Mouse (Mus musculus): ENCODE results near the gene Gjc2. TPM values are rescaled to one million over a fixed set of nuclear protein-coding genes. Genes with fewer than 3 reads are reported as not detected.
A peak's percentile ranks its signal among the peaks of the same experiment; 100 is the strongest.

Gjc2 gene
- total RNA-seq, 2 experiments from 2014 or later: 0.55 TPM; not detected in 1

DNA sequence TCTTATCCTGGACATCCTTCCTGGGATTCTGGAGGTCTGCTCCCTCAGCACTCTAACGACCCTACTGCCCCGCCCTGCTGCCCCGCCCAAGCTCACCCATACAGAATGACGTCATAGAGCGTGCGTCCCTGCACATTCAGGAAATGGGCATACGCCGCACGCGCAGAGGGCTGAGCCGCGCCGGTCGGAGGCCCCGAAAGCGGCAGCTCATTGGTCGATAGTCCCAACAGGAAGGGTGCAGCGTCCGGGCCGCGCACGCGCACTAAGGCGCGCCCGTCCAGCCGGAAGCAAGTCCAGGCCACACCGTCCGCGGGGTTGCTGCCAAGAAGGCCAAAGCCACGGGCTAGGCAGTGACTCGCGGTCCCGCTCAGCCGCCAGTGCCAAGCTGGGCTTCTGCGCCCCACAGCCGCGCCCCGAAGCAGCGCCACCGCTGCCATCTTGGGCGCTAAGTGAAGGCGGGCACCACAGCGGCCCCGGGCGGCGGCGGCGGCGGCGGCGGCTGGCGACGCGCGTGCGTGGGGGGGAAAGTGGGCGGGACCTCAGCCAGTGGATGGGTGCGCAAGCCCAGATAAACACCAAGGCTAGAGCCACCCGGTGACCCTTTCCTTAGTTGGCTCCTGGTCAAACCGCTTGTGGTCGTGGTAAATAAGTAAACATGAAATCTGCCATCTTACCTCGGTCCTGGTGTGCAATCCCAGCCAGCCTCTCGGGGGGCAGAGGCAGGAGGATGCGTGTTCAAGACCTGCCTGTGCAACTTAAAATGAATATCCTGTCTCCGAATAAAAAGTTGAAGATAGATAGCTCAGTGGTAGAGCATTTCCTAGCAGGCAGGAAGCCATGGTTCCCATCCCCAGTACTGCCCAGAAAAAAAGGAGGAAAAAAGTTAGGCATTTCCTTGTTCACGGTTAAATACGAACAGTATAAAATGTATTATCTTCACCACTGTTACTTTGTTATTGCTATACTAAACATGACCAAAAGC, 19.5 kb downstream of the Gjc2 start, which contains the start of gene Iba57:
Gene Iba57 (minus strand): TSS at position 485 of the 982 bp plus-strand sequence.
- peak; percentile 82 for ATAC-seq (replicated peaks; ENCODE audit: low FRiP score, low TSS enrichment, poor library complexity, severe bottlenecking)

GRCm38 (mm10) chr11:59162443-59163254, 20.4 kb downstream of the Gjc2 start:
- ATAC-seq (replicated peaks; ENCODE audit: low FRiP score, low TSS enrichment, poor library complexity, severe bottlenecking): no peak

- no peak for ATAC-seq (replicated peaks; ENCODE audit: low FRiP score, low TSS enrichment, poor library complexity, severe bottlenecking)
These were observed 21.6 kb downstream of the Gjc2 start for GRCm38 (mm10) chr11:59161398-59161797.

GRCm38 (mm10) chr11:59159558-59159957, 23.5 kb downstream of the Gjc2 start:
- no peak for ATAC-seq (replicated peaks; ENCODE audit: low FRiP score, low TSS enrichment, poor library complexity, severe bottlenecking)

DNA sequence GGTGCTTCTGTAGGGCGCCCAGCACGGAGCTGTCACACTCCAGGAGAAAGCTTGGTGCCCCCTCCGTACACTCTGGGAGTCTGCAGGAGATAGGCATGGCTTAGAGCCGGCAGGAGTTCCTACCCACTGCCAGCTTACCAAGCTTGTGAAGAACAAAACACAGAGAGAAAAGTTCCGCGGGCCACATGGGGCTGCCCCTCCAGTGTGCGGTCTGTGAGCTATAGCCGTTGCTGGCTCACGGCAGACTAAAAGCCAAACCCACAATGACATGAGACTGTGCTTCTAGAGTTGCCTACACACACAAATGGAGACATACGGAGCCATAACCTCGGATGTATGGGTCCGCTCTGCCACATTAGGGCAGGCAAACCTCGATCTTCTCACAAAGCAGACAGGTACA, 23.9 kb downstream of the Gjc2 start:
- ATAC-seq (replicated peaks; ENCODE audit: low FRiP score, low TSS enrichment, poor library complexity, severe bottlenecking): no peak

DNA sequence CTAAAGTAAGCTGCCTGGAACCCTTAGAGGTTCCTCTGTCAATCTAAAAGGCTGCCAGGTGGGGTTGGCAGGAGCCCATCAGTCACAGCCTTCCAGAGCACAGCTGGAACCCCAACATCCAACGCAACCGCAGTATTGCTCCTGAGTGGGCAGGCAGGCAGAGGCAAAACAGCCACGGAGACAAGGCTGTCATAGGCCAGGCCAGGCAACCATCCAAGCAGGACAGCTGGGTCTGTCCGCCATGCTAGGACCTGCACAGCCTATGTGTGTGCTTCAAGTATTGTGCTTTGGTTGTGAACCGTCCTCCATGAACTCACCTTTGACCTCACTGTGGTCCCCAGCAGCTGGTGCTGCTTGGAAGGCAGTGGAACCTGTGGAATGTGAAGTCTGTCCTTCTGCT, 27.1 kb downstream of the Gjc2 start:
- no peak for ATAC-seq (replicated peaks; ENCODE audit: low FRiP score, low TSS enrichment, poor library complexity, severe bottlenecking)

DNA sequence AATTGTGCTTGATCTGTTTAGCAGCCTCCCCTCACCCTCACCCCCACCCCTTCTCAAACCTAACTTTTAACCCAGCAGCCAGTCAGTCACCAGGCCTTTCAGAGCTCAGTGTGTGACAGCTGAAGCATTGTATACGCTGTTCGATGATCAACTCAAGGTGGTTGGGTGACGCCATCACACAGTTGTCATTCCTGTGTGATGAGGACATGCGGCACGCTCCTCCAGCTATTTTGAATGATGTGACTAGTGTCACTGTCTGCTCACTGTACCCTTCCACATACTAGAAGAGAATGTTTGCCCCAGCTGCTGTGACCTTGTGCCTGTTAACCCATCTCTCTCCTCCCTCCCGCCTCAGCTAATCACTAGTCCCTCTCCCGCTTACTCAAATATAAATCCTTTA, 28.8 kb downstream of the Gjc2 start:
- no peak for ATAC-seq (replicated peaks; ENCODE audit: low FRiP score, low TSS enrichment, poor library complexity, severe bottlenecking)

GRCm38 (mm10) chr11:59151729-59152128, 31.3 kb downstream of the Gjc2 start:
- ATAC-seq (replicated peaks; ENCODE audit: low FRiP score, low TSS enrichment, poor library complexity, severe bottlenecking): 0 out of 2 replicates have a peak, but pooled peaks have one; percentile 65

- no peak for ATAC-seq (replicated peaks; ENCODE audit: low FRiP score, low TSS enrichment, poor library complexity, severe bottlenecking)
These were observed 33.7 kb downstream of the Gjc2 start for GRCm38 (mm10) chr11:59149302-59149701.

GRCm38 (mm10) chr11:59142962-59143361, 40.1 kb downstream of the Gjc2 start:
- no peak for ATAC-seq (replicated peaks; ENCODE audit: low FRiP score, low TSS enrichment, poor library complexity, severe bottlenecking)

- ATAC-seq (replicated peaks; ENCODE audit: low FRiP score, low TSS enrichment, poor library complexity, severe bottlenecking): no peak
These were observed 41.1 kb downstream of the Gjc2 start for GRCm38 (mm10) chr11:59141772-59142370.

- no peak for ATAC-seq (replicated peaks; ENCODE audit: low FRiP score, low TSS enrichment, poor library complexity, severe bottlenecking)
These were observed 44.2 kb downstream of the Gjc2 start for GRCm38 (mm10) chr11:59138537-59139486.

DNA sequence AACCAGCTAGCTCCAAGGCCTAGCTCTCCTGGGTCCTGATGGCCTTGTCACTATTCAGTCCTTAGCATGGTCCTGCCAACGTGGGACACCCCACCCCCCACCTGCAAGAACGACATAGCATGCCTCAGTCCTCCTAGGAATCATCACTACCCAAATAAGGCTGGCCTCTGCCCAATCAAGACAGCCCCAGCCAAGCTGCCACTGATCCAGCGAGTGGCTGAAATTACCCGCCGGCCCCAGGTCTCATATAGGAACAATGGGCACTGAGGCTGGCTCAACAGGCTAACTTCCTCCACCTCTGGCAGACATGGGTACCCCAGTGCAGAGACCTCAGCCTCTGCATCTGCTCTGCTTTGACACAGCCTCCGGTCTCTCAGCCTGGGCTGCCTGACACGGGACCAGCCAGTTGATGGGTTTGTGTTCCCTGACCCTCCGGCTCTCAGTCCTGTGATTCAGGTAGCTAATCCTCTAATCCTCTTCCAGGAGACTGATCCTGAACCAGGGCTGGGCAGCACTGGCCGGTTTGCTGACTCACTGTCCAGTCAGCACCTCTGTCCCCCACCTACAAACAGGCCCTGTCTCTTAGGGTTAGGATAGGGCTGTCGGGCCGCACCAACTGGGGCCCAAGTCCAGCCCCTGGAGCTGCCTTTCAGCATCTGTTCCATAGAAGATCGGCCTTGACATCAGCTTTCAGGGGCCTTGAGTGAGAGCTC, 45.9 kb downstream of the Gjc2 start:
- no peak for ATAC-seq (replicated peaks; ENCODE audit: low FRiP score, low TSS enrichment, poor library complexity, severe bottlenecking)

GRCm38 (mm10) chr11:59135904-59136452, 47.0 kb downstream of the Gjc2 start, which contains the start of gene Obscn:
Gene Obscn, minus strand, starts transcription at chr11:59136402.
- ATAC-seq (replicated peaks; ENCODE audit: low FRiP score, low TSS enrichment, poor library complexity, severe bottlenecking): no peak

DNA sequence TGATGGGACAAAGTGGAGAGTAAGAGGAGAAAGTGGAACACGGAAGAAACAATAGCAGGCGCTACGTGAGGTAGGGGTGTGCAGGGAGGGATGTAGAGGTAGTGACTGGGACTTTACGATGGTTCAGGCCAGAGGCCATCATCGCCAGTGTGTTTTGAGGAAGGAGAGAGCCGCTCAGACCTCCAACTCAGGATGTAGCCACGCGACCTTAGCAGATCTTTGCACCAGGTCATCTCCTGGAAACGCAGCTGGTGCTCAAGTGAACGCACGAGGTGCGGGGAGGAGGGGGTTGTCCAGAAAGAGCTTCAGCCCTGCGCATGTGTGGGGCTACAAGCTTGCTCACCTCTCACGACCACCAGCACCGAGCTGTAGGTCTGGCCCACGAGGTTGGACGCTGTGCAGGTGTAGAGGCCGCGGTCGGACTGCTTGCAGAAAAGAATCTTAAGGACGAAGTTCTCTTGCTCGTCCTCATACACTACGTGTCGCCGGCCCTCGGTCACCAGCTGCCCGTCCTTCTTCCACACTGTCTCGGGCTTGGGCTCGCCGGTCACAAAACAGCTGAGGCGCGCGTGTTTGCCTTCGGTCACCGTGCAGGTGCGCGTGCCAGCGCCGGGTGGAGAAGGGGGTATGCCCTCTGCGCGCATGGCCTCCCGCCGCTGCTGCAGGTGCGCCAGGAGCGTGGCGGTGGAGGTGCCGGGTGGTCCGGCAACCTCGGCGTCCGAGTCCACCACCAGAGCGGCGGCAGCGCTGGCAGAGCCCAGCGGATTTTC, 47.8 kb downstream of the Gjc2 start:
- no peak for ATAC-seq (replicated peaks; ENCODE audit: low FRiP score, low TSS enrichment, poor library complexity, severe bottlenecking)

- peak; percentile 61 for ATAC-seq (replicated peaks; ENCODE audit: low FRiP score, low TSS enrichment, poor library complexity, severe bottlenecking)
These were observed 48.5 kb downstream of the Gjc2 start for GRCm38 (mm10) chr11:59134373-59134997.

DNA sequence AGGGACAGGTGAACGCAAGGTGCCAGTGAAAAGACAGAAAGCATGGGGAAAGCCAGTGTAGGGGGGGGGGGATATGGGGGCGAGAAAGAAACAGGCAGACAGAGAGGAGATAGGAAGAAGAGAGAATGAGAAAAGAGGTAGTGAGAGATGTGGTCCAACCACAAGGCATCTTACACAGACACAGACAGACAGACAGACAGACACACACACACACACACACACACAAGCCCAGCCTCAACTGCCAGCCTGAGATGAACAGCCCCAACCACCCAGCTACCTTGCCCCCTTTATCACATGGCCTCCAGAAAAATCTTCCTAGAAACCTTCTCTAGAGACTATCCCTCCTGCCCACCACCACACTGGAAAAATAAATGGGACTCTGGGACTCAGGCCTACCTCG, 50.9 kb downstream of the Gjc2 start:
- no peak for ATAC-seq (replicated peaks; ENCODE audit: low FRiP score, low TSS enrichment, poor library complexity, severe bottlenecking)
